8 mouse cellular contexts compared by ENCODE assay signal in genomic region chr3:106684830-106685229, GRCm38 (mm10). TPM values are rescaled to one million over a fixed set of nuclear protein-coding genes. Genes with fewer than 3 reads are reported as not detected.
DNase-seq lines count a peak whose midpoint lies in the region; ATAC-seq lines count a peak whose summit lies in the region.

TSS of gene Lrif1 (plus strand) at chr3:106684987.

- peak; percentile 100 for ATAC-seq in hindbrain, embryonic 16.5 days

- no peaks in the 10 kb centered on the region for H3K36me3 ChIP-seq in hindbrain, embryonic 16.5 days (ENCODE audit: control insufficient read depth, insufficient read depth, low read length)

- H3K9ac ChIP-seq in hindbrain, embryonic 16.5 days (ENCODE audit: low read depth, low read length): peak within 1 kb of the TSS; percentile 81

- peak within 1 kb of the TSS; percentile 90 for H3K27ac ChIP-seq in hindbrain, embryonic 16.5 days (ENCODE audit: low read depth, low read length)

- peaks cover 5% of the 10 kb centered on the region; the same call in 1 of the 2 replicates for H3K9me3 ChIP-seq in hindbrain, embryonic 16.5 days (ENCODE audit: control insufficient read depth, low read length)

- H3K4me2 ChIP-seq in hindbrain, embryonic 16.5 days (ENCODE audit: low read length): peak within 1 kb of the TSS; percentile 59

- peak; percentile 93 for DNase-seq in T-cell, adult 2 months (ENCODE audit: low spot score)
- peak; percentile 45 to 79 for DNase-seq in cerebellum, postnatal 4 days (ENCODE audit: low spot score in 2 of 2)
- DNase-seq in frontal cortex, postnatal 36 days (ENCODE audit: low spot score in 2 of 2): peak; percentile 87 to 94
- peak; percentile 86 for DNase-seq in left cerebral cortex, adult 11 months (ENCODE audit: low spot score)
- DNase-seq in lung, postnatal 36 days: peak; percentile 80
- peak; percentile 85 for DNase-seq in retina, embryonic 14.5 days (ENCODE audit: low spot score)
- peak; percentile 28 for DNase-seq in urinary bladder, adult 2 months (ENCODE audit: low spot score)

- H3K27me3 ChIP-seq in hindbrain, embryonic 16.5 days (replicated peaks; ENCODE audit: control insufficient read depth, insufficient read depth, low read length): no peaks in the 10 kb centered on the region

- H3K4me3 ChIP-seq in hindbrain, embryonic 16.5 days (ENCODE audit: low read length): peak within 1 kb of the TSS; percentile 75

- H3K4me1 ChIP-seq in hindbrain, embryonic 16.5 days (ENCODE audit: control insufficient read depth, insufficient read depth, low read depth, low read length): no peaks in the 10 kb centered on the region; the same call in 1 of the 2 replicates

- WGBS in hindbrain, embryonic 16.5 days: under 1% methylated on average over 20 of the region's 20 CpGs

RNA-seq across cellular contexts. Expression of gene Lrif1, which starts in this region (rescaled TPM):
- 15.0 and 19.2 TPM in 2 replicates for polyA plus RNA-seq in hindbrain, embryonic 16.5 days (2015; fragmentation: Nextera tagmentation; extraction: Ambion mirVana)
- 15.7 and 17.0 TPM in 2 replicates for polyA plus RNA-seq in urinary bladder, adult 2 months (2012; rRNA removed)

Comparison
In these comparisons a context has a peak if more than half of its experiments do, and no peak if none do; other contexts are left out.
1. Peak in every context shown above with its lines: DNase-seq, ATAC-seq, H3K4me3 ChIP-seq and H3K27ac ChIP-seq.
2. DNase-seq: peak in every context shown above with its lines; median percentile 93 in T-cell, adult 2 months; 90 in frontal cortex, postnatal 36 days; 86 in left cerebral cortex, adult 11 months; 85 in retina, embryonic 14.5 days; 80 in lung, postnatal 36 days; 62 in cerebellum, postnatal 4 days; 28 in urinary bladder, adult 2 months.